Comparison of ENCODE assay signal across 15 mouse cellular contexts in the genomic region with DNA sequence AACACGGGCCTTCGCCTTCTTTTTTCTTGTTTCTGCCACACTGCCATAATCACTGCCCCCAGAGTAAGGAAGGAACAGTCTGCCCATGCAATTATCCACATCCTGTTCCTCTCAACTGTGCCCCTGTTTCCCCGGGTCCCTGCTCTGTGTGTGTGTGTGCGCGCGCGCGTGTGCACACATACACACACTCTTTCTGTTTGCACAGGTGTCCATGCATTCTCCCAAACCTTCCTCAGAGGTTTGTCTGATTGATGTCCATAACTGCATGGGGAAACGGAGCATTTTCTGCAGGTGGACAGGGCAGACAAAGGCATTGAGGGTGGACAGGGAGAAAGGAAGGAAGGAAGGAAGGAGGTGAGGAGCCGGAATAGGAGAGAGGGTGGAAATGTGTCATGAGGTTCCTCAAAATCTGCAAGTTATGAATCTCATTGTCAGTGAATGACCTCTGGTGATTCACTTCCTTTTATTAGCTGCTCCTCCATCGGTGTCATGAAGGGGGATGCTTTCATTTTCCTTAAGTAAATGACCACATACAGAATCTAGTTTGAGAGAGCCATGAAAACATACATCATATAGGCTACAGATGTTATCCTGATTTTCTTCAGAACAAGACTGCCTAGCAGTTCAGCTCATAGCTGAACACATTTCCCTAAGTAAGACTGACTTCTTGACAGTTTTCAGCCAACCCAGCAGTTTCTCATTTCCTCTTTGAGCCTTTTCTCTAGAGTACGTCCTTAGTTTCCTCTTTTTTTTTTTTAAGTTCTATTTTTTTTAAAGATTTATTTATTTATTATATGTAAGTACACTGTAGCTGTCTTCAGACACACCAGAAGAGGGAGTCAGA. TPM values are rescaled to one million over a fixed set of nuclear protein-coding genes. Genes with fewer than 3 reads are reported as not detected.
DNase-seq lines count a peak whose midpoint lies in the region; ATAC-seq and TF ChIP-seq lines count a peak whose summit lies in the region.
"Had no signal": no experiment of that assay in that cellular context is flagged by ENCODE, and none has a peak within 500 bp of the region (broad histone marks: within the 10 kb centered on the region; RNA-seq: fewer than 3 reads in every experiment).

No protein-coding gene starts in this region.

- ATAC-seq in liver, postnatal 0 days: peak; percentile 38; the same call in 1 of the 2 replicates
- ATAC-seq: Patski had no signal

- TF ChIP-seq CTCF in heart, adult 2 months (IDR thresholded peaks at IDR 0.05): no peak
- TF ChIP-seq CTCF in liver, adult 2 months (IDR thresholded peaks at IDR 0.05; ENCODE audit: low read depth, low read length): no peak
- TF ChIP-seq CTCF in liver, postnatal 0 days (IDR thresholded peaks at IDR 0.05; ENCODE audit: low read depth): no peak

- H3K9ac ChIP-seq in heart, adult 2 months (ENCODE audit: low read depth, low read length): no peak overlapping the region
- H3K9ac ChIP-seq in liver, adult 2 months (ENCODE audit: low read depth, low read length): no peak overlapping the region
- H3K9ac ChIP-seq in liver, postnatal 0 days (replicated peaks): no peak overlapping the region
- H3K9ac ChIP-seq: hindbrain, embryonic 12.5 days had no signal

- no peaks in the 10 kb centered on the region for H3K79me2 ChIP-seq in heart, adult 2 months (replicated peaks; ENCODE audit: control insufficient read depth, insufficient read depth, low read length)
- no peaks in the 10 kb centered on the region for H3K79me2 ChIP-seq in liver, adult 2 months (ENCODE audit: control insufficient read depth, insufficient read depth, low read length)

- peak overlapping the region; percentile 28 for H3K27ac ChIP-seq in heart, adult 2 months
- H3K27ac ChIP-seq in liver, adult 2 months (replicated peaks; ENCODE audit: insufficient read depth, low read depth, low read length): peak overlapping the region; percentile 76
- H3K27ac ChIP-seq in brown adipose tissue, adult 24 weeks (replicated peaks; ENCODE audit: low read depth, low read length): peak overlapping the region; percentile 45
- H3K27ac ChIP-seq in liver, postnatal 0 days (ENCODE audit: low read depth): peak overlapping the region; percentile 79
- H3K27ac ChIP-seq: hindbrain, embryonic 12.5 days had no signal

- 46% methylated on average over 12 of the region's 12 CpGs for WGBS in heart, adult 2 months
- WGBS in liver, adult 2 months: 66% methylated on average over 12 of the region's 12 CpGs
- WGBS in liver, postnatal 0 days (ENCODE audit: insufficient replicate concordance): 36% methylated on average over 12 of the region's 12 CpGs

- no peaks in the 10 kb centered on the region for H3K27me3 ChIP-seq in heart, adult 2 months (ENCODE audit: control insufficient read depth, insufficient read depth, low read length)
- H3K27me3 ChIP-seq in liver, adult 2 months (ENCODE audit: control insufficient read depth, insufficient read depth, low read length): no peaks in the 10 kb centered on the region
- H3K27me3 ChIP-seq in liver, postnatal 0 days (ENCODE audit: insufficient read depth, low read length): no peaks in the 10 kb centered on the region
- H3K27me3 ChIP-seq: hindbrain, embryonic 12.5 days; Patski had no signal

- no peak for TF ChIP-seq EP300 in heart, adult 2 months (IDR thresholded peaks at IDR 0.05; ENCODE audit: insufficient read depth, low read depth, low read length)
- TF ChIP-seq EP300 in liver, postnatal 0 days (IDR thresholded peaks at IDR 0.05; ENCODE audit: low read depth): no peak

- DNase-seq in heart, adult 2 months: no peak
- DNase-seq in heart, postnatal 25 days (ENCODE audit: low spot score): no peak
- DNase-seq in liver, adult 2 months (ENCODE audit: extremely low read depth, low read depth, low spot score): peak; percentile 42
- DNase-seq in liver: no peak
- no peak for DNase-seq in liver, postnatal 0 days
- DNase-seq in right cerebral cortex, adult 18-20 months: no peak
- no peak for DNase-seq in urinary bladder, postnatal 25 days (ENCODE audit: low spot score)
- DNase-seq: adrenal gland, postnatal 14 days; cerebellum, adult 2 months; layer of hippocampus, adult 9-11 months; spleen, adult 18-20 months; thymus, postnatal 4 days had no signal

- peak overlapping the region; percentile 54 for H3K4me2 ChIP-seq in liver, postnatal 0 days (ENCODE audit: low read depth, low read length)
- H3K4me2 ChIP-seq: hindbrain, embryonic 12.5 days had no signal

- H3K36me3 ChIP-seq in heart, adult 2 months (ENCODE audit: control insufficient read depth, insufficient read depth, low read length): no peaks in the 10 kb centered on the region
- no peaks in the 10 kb centered on the region for H3K36me3 ChIP-seq in liver, adult 2 months (ENCODE audit: control insufficient read depth, insufficient read depth, low read length)
- no peaks in the 10 kb centered on the region for H3K36me3 ChIP-seq in liver, postnatal 0 days (replicated peaks; ENCODE audit: insufficient read depth, low read length)
- H3K36me3 ChIP-seq: hindbrain, embryonic 12.5 days had no signal

- H3K4me3 ChIP-seq in heart, adult 2 months: no peak overlapping the region
- H3K4me3 ChIP-seq in liver, adult 2 months (ENCODE audit: insufficient read depth, low read depth, low read length): 0 out of 2 replicates have a peak overlapping the region, but pooled peaks have one; percentile 20
- H3K4me3 ChIP-seq in brown adipose tissue, adult 24 weeks (ENCODE audit: insufficient read depth, low read depth, low read length): no peak overlapping the region
- H3K4me3 ChIP-seq in liver, postnatal 0 days (ENCODE audit: low read depth, low read length): no peak overlapping the region
- H3K4me3 ChIP-seq: hindbrain, embryonic 12.5 days had no signal

- intact Hi-C loops in heart, adult 2 months (cut with DNase I): no loop called here
- intact Hi-C loops in heart, postnatal 25 days (cut with DNase I): no loop called here

- H3K9me3 ChIP-seq in liver, postnatal 0 days (ENCODE audit: low read length): no peaks in the 10 kb centered on the region
- H3K9me3 ChIP-seq: hindbrain, embryonic 12.5 days had no signal

- peaks cover 4% of the 10 kb centered on the region; the same call in 1 of the 2 replicates for H3K4me1 ChIP-seq in heart, adult 2 months (ENCODE audit: control insufficient read depth, insufficient read depth, low read length)
- no peaks in the 10 kb centered on the region for H3K4me1 ChIP-seq in liver, adult 2 months (ENCODE audit: control insufficient read depth, insufficient read depth, low read length)
- peaks cover 5% of the 10 kb centered on the region; the same call in 1 of the 2 replicates for H3K4me1 ChIP-seq in brown adipose tissue, adult 24 weeks (ENCODE audit: control insufficient read depth, insufficient read depth, insufficient read length, low read length)
- H3K4me1 ChIP-seq in liver, postnatal 0 days (ENCODE audit: insufficient read depth): 0 out of 2 replicates have a peak, but pooled peaks cover 2% of the 10 kb centered on the region
- H3K4me1 ChIP-seq: hindbrain, embryonic 12.5 days had no signal

- no peak for TF ChIP-seq POLR2A in heart, adult 2 months (IDR thresholded peaks at IDR 0.05; ENCODE audit: insufficient read depth, low read depth, low read length)
- TF ChIP-seq POLR2A in liver, adult 2 months (IDR thresholded peaks at IDR 0.05; ENCODE audit: extremely low read depth, insufficient read depth, low read length): no peak

RNA-seq across cellular contexts. Expression of a gene that starts 6.7 kb away (rescaled TPM):
- 1 to 10 TPM; 3.4 to 6.2 TPM for total RNA-seq in heart, adult 2 months (2021)
- polyA plus RNA-seq in heart, adult 2 months (2012; rRNA removed): 1.8 and 3.5 TPM in 2 replicates
- total RNA-seq in heart, postnatal 25 days (2021): 1 to 10 TPM; 4.5 to 4.6 TPM
- total RNA-seq in liver, adult 2 months (2014; rRNA removed): 1.2 and 2.1 TPM in 2 replicates
- 0.19 and 0.57 TPM in 2 replicates for polyA plus RNA-seq in liver, adult 2 months (2012; rRNA removed)
- polyA plus RNA-seq in brown adipose tissue, adult 24 weeks (2012; ENCODE audit: insufficient read depth, insufficient read length, missing spikeins): 9.6 and 11.6 TPM in 2 replicates
- polyA plus RNA-seq in liver, postnatal 0 days (2015; fragmentation: Nextera tagmentation; extraction: Ambion mirVana): 0.83 and 0.84 TPM in 2 replicates

RNA-seq across cellular contexts. Expression of a gene that starts 35.9 kb away (rescaled TPM):
- total RNA-seq in heart, adult 2 months (2021): 10 to 100 TPM; 36.8 to 41.0 TPM
- polyA plus RNA-seq in heart, adult 2 months (2012; rRNA removed): 37.0 and 54.6 TPM in 2 replicates
- total RNA-seq in heart, postnatal 25 days (2021): 10 to 100 TPM; 50.4 to 59.5 TPM
- total RNA-seq in liver, adult 2 months (2014; rRNA removed): 7.9 and 9.9 TPM in 2 replicates
- polyA plus RNA-seq in liver, adult 2 months (2012; rRNA removed): 5.0 and 7.9 TPM in 2 replicates
- 9.3 and 12.8 TPM in 2 replicates for polyA plus RNA-seq in brown adipose tissue, adult 24 weeks (2012; ENCODE audit: insufficient read depth, insufficient read length, missing spikeins)
- 6.6 and 7.2 TPM in 2 replicates for polyA plus RNA-seq in liver, postnatal 0 days (2015; fragmentation: Nextera tagmentation; extraction: Ambion mirVana)

Comparison
In these comparisons a context has a peak if more than half of its experiments do, and no peak if none do; other contexts are left out.
1. H3K27ac ChIP-seq: peak in every context shown above with its lines; median percentile 79 in liver, postnatal 0 days; 76 in liver, adult 2 months; 45 in brown adipose tissue, adult 24 weeks; 28 in heart, adult 2 months.